Mouse (Mus musculus) forebrain, embryonic 11.5 days (tissue): ENCODE data around the gene Cebpg. TPM values are rescaled to one million over a fixed set of nuclear protein-coding genes. Genes with fewer than 3 reads are reported as not detected.

Experiments used
- ATAC-seq: fragments of 200-750 bp; cut with Nextera tagmentation; replicated peaks from 2 replicates; pipeline ENCODE4 v1.8.0; 2017; ENCODE audit warnings: moderate TSS enrichment; ENCODE audit not compliant: low FRiP score
- DNase-seq: peaks from one replicate; pipeline ENCODE4 v3.0.0-alpha.2; 2017; ENCODE audit warnings: low spot score
- H3K27ac ChIP-seq: fragments of 300-500 bp; sonication (generic); 2 replicates; pipeline ENCODE4 v1.5.1; 2014; ENCODE audit warnings: low read depth, low read length
- H3K27me3 ChIP-seq: fragments of 300-500 bp; sonication (generic); 2 replicates; pipeline ENCODE4 v1.6.1; 2014; ENCODE audit warnings: mild to moderate bottlenecking, low read length, mixed read lengths; ENCODE audit not compliant: control insufficient read depth, insufficient read depth
- H3K36me3 ChIP-seq: fragments of 300-500 bp; sonication (generic); 2 replicates; pipeline ENCODE4 v1.6.1; 2014; ENCODE audit warnings: mild to moderate bottlenecking, low read length, moderate library complexity, mixed read lengths; ENCODE audit not compliant: control insufficient read depth, insufficient read depth
- H3K4me1 ChIP-seq: fragments of 300-500 bp; sonication (generic); replicated peaks from 2 replicates; pipeline ENCODE4 v1.6.1; 2014; ENCODE audit warnings: low read length, mixed read lengths; ENCODE audit not compliant: control insufficient read depth, insufficient read depth
- H3K4me2 ChIP-seq: fragments of 300-500 bp; sonication (generic); 2 replicates; pipeline ENCODE4 v1.6.1; 2014; ENCODE audit warnings: low read depth, mild to moderate bottlenecking, low read length, moderate library complexity, mixed read lengths; ENCODE audit not compliant: severe bottlenecking
- H3K4me3 ChIP-seq: fragments of 300-500 bp; sonication (generic); 2 replicates; pipeline ENCODE4 v1.5.1; 2014; ENCODE audit warnings: low read depth, low read length
- H3K9ac ChIP-seq: fragments of 300-500 bp; sonication (generic); 2 replicates; pipeline ENCODE4 v1.6.1; 2014; ENCODE audit warnings: low read length
- H3K9me3 ChIP-seq: fragments of 300-500 bp; sonication (generic); 2 replicates; pipeline ENCODE4 v1.6.1; 2016; ENCODE audit warnings: low read length, mixed read lengths; ENCODE audit not compliant: control insufficient read depth
- WGBS: fragments of 180-500 bp; shearing (Covaris S2); extraction: QIAGEN DNeasy Blood & Tissue Kit; methylation state at CpG from one replicate; pipeline ENCODE4 v1.1.7; 2014; 5-methylcytosine and 5-hydroxymethylcytosine counted together
- polyA plus RNA-seq: library from polyadenylated mRNA; unstranded; fragments of >200 nt; fragmentation: Nextera tagmentation; extraction: Ambion mirVana; gene quantifications from 2 replicates; pipeline ENCODE4 v1.2.1, GENCODE M21; 2014

Cebpg gene
- polyA plus RNA-seq, 1 experiment from 2014 or later: 47.5 TPM

DNA sequence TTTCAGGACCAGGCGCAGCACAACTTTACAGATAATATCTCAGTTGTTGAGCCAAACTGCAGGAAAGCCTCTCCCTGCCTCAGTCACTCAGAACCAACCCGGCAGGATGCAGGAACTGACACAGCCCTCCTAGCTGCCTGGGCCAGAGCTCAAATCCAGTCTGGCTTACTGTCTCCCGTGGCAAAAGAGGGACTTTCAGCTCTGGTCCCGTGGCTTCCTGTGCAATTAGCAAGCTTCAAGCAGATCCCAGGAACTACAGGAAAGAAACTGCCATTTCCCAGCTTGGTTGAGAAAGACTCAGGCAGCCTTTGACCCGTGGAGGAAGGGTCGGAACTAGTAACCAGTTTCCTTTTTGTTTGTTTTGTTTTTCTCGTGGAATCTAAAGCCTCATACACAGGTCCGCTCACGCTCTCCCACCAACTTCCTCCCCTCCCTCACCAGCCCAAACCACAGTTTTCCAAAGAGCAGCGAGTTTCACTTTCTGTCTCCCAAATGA lies 24.5 kb upstream of the Cebpg start:
- Histone ChIP-seq H3K4me3 (no peak overlapping the region), H3K4me2 (no peak overlapping the region), H3K9ac (no peak overlapping the region), H3K9me3 (no peaks in the 10 kb centered on the region), H3K27me3 (no peaks in the 10 kb centered on the region), H3K36me3 (no peaks in the 10 kb centered on the region), H3K4me1 (no peaks in the 10 kb centered on the region), H3K27ac (no peak overlapping the region)
- 51% methylated on average over 10 of the region's 10 CpGs for WGBS
- ATAC-seq (no peak), DNase-seq (no peak)

DNA sequence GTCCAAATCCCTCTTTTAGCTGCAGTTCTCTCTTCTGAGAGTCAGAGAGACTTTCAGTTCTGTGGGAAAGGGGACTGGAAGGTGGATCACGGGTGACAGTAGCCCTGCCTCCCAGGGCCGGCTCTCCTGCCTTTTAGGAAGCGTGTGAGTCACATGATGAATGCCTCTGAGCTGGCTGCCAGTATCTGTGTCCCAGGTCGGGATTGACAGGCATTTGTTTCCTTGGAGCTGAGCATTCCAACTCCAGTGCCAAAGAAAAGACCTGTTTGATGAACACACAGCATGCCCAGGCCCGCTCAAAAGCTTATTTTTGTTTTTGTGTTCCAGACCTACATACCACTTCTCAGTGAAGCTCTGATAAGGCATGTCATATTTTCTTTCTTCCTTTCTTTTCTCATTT lies 20.3 kb upstream of the Cebpg start:
- DNase-seq (no peak), ATAC-seq (no peak)
- WGBS: 54% methylated on average over 5 of the region's 5 CpGs
- Histone ChIP-seq H3K27ac (no peak overlapping the region), H3K4me3 (no peak overlapping the region), H3K9ac (no peak overlapping the region), H3K36me3 (no peaks in the 10 kb centered on the region), H3K4me2 (no peak overlapping the region), H3K4me1 (no peaks in the 10 kb centered on the region), H3K9me3 (no peaks in the 10 kb centered on the region), H3K27me3 (no peaks in the 10 kb centered on the region)

DNA sequence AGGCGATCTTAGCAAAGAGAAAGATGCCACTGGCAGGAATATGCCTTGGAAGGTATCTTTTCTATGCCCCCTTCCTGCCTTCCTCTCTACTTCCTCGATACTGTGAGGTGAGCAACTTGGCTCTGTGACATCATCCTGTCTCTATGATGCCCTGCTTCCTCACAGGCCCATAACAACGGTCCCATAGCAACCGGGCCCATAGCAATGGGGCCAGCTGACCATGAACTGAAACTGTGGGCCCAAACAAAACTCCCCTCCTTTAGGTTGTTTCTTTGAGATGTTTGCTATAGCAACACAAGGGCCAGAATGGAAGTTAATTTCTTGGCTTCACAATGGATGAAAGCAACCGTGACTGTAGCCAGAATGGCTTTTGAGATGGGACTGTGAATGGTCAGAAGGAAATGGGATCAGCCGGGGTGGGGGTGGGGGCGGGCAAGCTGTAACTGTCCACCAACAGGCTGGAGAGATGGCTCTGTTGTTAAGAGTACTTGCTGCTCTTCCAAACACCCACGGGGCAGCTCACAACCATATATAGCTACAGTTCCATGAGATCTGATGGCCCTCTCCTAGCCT lies 10.4 kb upstream of the Cebpg start:
- 80% methylated on average over 8 of the region's 8 CpGs for WGBS
- no peak for ATAC-seq

DNA sequence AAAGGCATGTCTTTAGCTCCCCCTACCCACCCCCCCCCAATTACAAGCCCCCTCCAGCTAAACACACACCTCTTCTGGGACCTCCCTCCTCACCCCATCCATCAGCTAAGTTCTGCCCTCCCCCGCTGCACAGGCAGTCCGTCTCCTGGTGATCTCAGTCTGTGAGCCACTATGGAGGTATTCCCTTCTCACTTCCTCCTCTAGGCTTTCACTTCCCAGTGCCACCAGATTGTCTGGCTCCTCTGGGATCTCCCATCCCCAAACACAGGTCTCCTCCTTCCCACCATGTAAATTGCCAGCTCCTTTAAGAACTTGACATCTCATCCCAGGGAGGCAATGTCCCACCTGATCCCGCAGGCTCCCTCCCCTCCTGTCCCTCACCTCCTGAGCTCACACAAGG lies 9.6 kb upstream of the Cebpg start:
- H3K9me3 ChIP-seq: no peaks in the 10 kb centered on the region
- no peaks in the 10 kb centered on the region for H3K36me3 ChIP-seq
- H3K4me1 ChIP-seq: no peaks in the 10 kb centered on the region
- DNase-seq (no peak), ATAC-seq (no peak)
- H3K9ac ChIP-seq: no peak overlapping the region
- no peak overlapping the region for H3K27ac ChIP-seq
- H3K4me3 ChIP-seq: no peak overlapping the region
- 81% methylated on average over 3 of the region's 3 CpGs for WGBS
- H3K27me3 ChIP-seq: no peaks in the 10 kb centered on the region
- H3K4me2 ChIP-seq: no peak overlapping the region

More for the DNA sequence above, 10.4 kb upstream of the Cebpg start:
- Histone ChIP-seq H3K4me3 (no peak overlapping the region), H3K9ac (no peak overlapping the region), H3K4me1 (no peaks in the 10 kb centered on the region), H3K9me3 (no peaks in the 10 kb centered on the region), H3K27ac (no peak overlapping the region), H3K36me3 (no peaks in the 10 kb centered on the region), H3K4me2 (no peak overlapping the region), H3K27me3 (no peaks in the 10 kb centered on the region)
- no peak for DNase-seq

DNA sequence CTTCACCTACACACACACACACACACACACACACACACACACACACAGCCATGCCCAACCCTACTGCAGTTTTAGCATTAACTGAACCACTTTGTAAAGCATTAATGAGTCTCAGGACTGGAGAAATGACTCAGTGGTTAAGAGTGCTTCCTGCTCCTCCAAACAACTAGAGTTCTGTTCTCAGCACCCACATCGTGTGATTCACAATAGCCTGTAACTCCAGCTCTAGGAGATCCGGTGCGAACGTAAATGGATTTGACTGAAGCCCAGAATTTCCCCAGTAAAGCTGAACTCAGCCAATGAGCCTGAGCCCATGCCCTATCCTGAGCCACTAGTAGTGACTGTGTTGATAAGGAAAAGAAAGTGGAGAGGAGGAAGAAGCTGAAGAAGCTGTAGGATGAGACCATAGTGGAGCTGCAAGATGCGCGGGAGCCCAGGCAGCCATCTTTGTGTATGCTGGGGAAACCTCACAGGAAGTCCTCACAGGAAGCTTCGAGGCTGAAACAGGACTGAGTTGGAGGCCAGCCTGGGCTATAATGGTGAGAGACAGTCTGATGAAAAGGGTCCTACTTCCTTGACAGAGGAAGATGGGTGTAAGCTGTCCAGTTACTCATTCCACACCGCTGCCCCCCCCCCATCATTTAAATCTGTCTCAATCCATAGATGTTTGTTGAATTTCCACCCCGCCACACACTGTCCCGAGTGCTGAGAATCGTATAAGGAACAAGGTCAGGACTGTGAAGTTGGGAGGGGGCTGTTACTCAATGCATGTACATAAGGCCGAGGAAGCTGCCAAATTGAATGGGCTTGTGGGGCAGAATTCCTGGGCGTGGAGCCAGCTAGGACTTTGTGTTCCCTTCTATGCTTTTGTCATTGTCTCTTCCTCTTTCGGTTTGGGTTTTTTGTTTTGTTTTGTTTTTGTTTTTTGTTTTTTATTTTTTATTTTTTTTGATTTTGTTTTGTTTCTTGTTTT lies 8.2 kb upstream of the Cebpg start:
- Histone ChIP-seq H3K27ac (no peak overlapping the region), H3K4me2 (no peak overlapping the region), H3K9ac (no peak overlapping the region), H3K4me3 (no peak overlapping the region), H3K9me3 (no peaks in the 10 kb centered on the region), H3K27me3 (no peaks in the 10 kb centered on the region), H3K36me3 (no peaks in the 10 kb centered on the region), H3K4me1 (no peaks in the 10 kb centered on the region)
- WGBS: 84% methylated on average over 14 of the region's 14 CpGs
- ATAC-seq (no peak), DNase-seq (no peak)

DNA sequence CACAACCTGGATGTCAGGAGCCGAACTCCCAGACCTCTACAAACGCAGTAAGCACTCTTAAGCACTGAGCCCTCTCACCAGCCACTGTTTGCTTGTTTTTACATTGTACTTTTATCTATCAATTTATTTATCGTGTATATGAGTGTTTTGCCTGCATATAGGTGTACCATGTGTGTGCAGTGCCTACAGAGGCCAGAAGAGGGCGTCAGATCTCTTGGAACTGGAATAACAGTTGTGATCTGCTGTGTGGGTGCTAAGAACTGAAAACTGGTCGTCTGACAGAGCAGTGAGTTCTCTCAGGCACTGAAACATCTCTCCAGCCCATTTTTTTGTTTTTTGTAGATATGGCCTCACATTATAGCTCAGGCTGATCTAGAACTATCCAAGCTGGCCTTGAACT lies 3.1 kb upstream of the Cebpg start:
- H3K4me2 ChIP-seq: no peak overlapping the region

DNA sequence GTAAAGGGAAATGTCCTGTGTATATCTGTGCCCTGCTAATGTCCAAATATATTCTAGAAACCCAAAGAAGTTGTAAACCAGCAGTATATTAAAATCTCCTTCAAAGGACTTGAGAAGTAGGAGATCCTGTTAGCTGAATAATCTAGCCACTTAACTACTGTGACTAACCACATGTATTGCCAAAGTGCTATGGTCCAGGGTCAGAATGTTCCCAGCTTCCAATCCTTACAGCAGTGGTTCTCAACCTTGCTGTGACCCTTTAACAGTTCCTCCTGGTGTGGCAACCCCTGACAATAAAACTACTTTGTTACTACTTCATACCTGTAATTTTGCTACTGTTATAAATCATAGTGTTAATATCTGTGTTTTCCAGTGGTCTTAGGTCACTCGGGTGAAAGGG lies 2.0 kb upstream of the Cebpg start:
- Histone ChIP-seq H3K9ac (no peak overlapping the region), H3K36me3 (no peaks in the 10 kb centered on the region), H3K4me2 (no peak overlapping the region), H3K4me1 (peaks cover 7% of the 10 kb centered on the region; the same call in 1 of the 2 replicates), H3K27ac (no peak overlapping the region), H3K27me3 (no peaks in the 10 kb centered on the region), H3K9me3 (no peaks in the 10 kb centered on the region), H3K4me3 (no peak overlapping the region)
- WGBS: 87% methylated on average over 1 of the region's 1 CpGs
- ATAC-seq (no peak), DNase-seq (no peak)

More for the DNA sequence above, 3.1 kb upstream of the Cebpg start:
- no peak for DNase-seq
- no peaks in the 10 kb centered on the region for H3K9me3 ChIP-seq
- H3K9ac ChIP-seq: no peak overlapping the region
- H3K27ac ChIP-seq: no peak overlapping the region
- no peaks in the 10 kb centered on the region for H3K27me3 ChIP-seq
- H3K36me3 ChIP-seq: no peaks in the 10 kb centered on the region
- peaks cover 7% of the 10 kb centered on the region; the same call in 1 of the 2 replicates for H3K4me1 ChIP-seq
- H3K4me3 ChIP-seq: no peak overlapping the region
- no peak for ATAC-seq
- WGBS: 73% methylated on average over 5 of the region's 5 CpGs

DNA sequence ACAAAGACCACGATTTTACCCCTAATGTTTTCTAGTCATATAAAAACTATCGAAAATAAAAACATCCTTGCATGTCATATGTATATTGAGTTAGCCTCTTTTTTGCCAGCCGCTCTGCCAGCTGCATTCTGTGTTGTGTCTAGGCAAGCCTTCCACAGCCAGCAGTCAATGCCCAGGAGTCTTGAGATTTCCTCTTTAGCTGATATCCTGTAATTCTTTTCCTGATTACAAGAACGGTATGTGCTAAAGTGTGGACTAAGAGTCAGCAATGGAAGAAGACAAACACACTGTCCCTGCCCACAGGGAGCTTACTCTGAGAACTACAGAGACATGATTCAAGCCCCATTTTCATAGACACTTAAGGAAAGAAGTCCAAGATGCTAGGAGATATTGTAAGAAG lies 1.2 kb upstream of the Cebpg start:
- Histone ChIP-seq H3K9ac (no peak overlapping the region), H3K36me3 (no peaks in the 10 kb centered on the region), H3K27me3 (no peaks in the 10 kb centered on the region), H3K4me2 (no peak overlapping the region), H3K4me1 (peaks cover 7% of the 10 kb centered on the region; the same call in 1 of the 2 replicates), H3K27ac (no peak overlapping the region), H3K9me3 (no peaks in the 10 kb centered on the region), H3K4me3 (no peak overlapping the region)
- DNase-seq: no peak
- no peak for ATAC-seq
- WGBS: 86% methylated on average over 4 of the region's 4 CpGs
